Mouse (Mus musculus) right cerebral cortex, adult 2 months (tissue): Measurements from ENCODE around the gene Nae1.
"Not testable (repeated sequence)": the region's sequence is repeated elsewhere in the genome, so short reads cannot be mapped to it uniquely, and the experiment has no call there.

ENCODE experiments used
- DNase-seq, 2 experiments: peaks; one replicate each; pipeline ENCODE4 v3.0.0; 2021 to 2022; ENCODE audit warnings: low spot score in 2 of 2

Nae1 gene

GRCm38 (mm10) chr8:104533971-104534778, at the start of gene Nae1, which contains the start of gene Car7:
TSS of gene Nae1 (minus strand) at chr8:104534637.
TSS of gene Car7 (plus strand) at chr8:104534689.
- DNase-seq: peak; percentile 94 to 95

- not testable (repeated sequence) for DNase-seq
These were observed 43.2 kb upstream of the Nae1 start for GRCm38 (mm10) chr8:104577606-104578005.

GRCm38 (mm10) chr8:104576820-104577219, 42.4 kb upstream of the Nae1 start:
- DNase-seq: no peak

GRCm38 (mm10) chr8:104570436-104571343, 36.3 kb upstream of the Nae1 start:
- peak; percentile 86 to 87 for DNase-seq

- DNase-seq: no peak
These were observed 35.1 kb upstream of the Nae1 start for GRCm38 (mm10) chr8:104569559-104569958.

- no peak for DNase-seq
These were observed 31.0 kb upstream of the Nae1 start for GRCm38 (mm10) chr8:104565457-104565798.

GRCm38 (mm10) chr8:104564633-104565456, 30.4 kb upstream of the Nae1 start:
- peak; percentile 82 to 86 for DNase-seq

GRCm38 (mm10) chr8:104560731-104561130, 26.3 kb upstream of the Nae1 start:
- no peak for DNase-seq

- DNase-seq: no peak
These were observed 22.8 kb upstream of the Nae1 start for GRCm38 (mm10) chr8:104557226-104557625.

- no peak for DNase-seq
These were observed 20.8 kb upstream of the Nae1 start for GRCm38 (mm10) chr8:104555191-104555590.

- no peak for DNase-seq
These were observed 9.1 kb upstream of the Nae1 start for GRCm38 (mm10) chr8:104543440-104544045.

- peak; percentile 83 to 84 for DNase-seq
These were observed 7.7 kb upstream of the Nae1 start for GRCm38 (mm10) chr8:104542160-104542559.

GRCm38 (mm10) chr8:104541515-104541880, 7.1 kb upstream of the Nae1 start:
- no peak for DNase-seq

GRCm38 (mm10) chr8:104540710-104541514, 6.5 kb upstream of the Nae1 start:
- peak; percentile 53 to 62 for DNase-seq

GRCm38 (mm10) chr8:104540238-104540637, 5.8 kb upstream of the Nae1 start:
- DNase-seq: no peak

- peak; percentile 58 to 60 for DNase-seq
These were observed 5.1 kb upstream of the Nae1 start for GRCm38 (mm10) chr8:104539566-104539965.

- DNase-seq: no peak
These were observed 4.5 kb upstream of the Nae1 start for GRCm38 (mm10) chr8:104538896-104539295.

GRCm38 (mm10) chr8:104536028-104536427, 1.6 kb upstream of the Nae1 start:
- no peak for DNase-seq

- no peak for DNase-seq
These were observed 941 bp upstream of the Nae1 start for GRCm38 (mm10) chr8:104535378-104535777.

GRCm38 (mm10) chr8:104534779-104535141, 323 bp upstream of the Nae1 start:
- DNase-seq: peak; percentile 37 to 47

GRCm38 (mm10) chr8:104533551-104533950, 886 bp downstream of the Nae1 start:
- no peak for DNase-seq
